Mouse (Mus musculus): ENCODE measurements around the gene Fth1.

Fth1 gene

GRCm38 (mm10) chr19:10022414-10023303, 42.3 kb downstream of the Fth1 start:
- DNase-seq (ENCODE audit: low read depth) = no peak

GRCm38 (mm10) chr19:10023304-10023758, 42.9 kb downstream of the Fth1 start:
- no peak for DNase-seq (ENCODE audit: low read depth)

- no peak for DNase-seq (ENCODE audit: low read depth)
Observed at GRCm38 (mm10) chr19:10025169-10025875, 44.9 kb downstream of the Fth1 start.

GRCm38 (mm10) chr19:10029746-10030145, 49.3 kb downstream of the Fth1 start:
- DNase-seq (ENCODE audit: low read depth) = no peak

- DNase-seq (ENCODE audit: low read depth) = no peak
Observed at GRCm38 (mm10) chr19:10033211-10033973, 53.0 kb downstream of the Fth1 start.

GRCm38 (mm10) chr19:10034356-10034755, 54.0 kb downstream of the Fth1 start:
- DNase-seq (ENCODE audit: low read depth) = no peak

Data from c-Kit-positive CD71-negative TER-119-negative erythroid progenitor cells, embryonic 14.5 days (primary cell).